ENCODE assay signal across 16 mouse cellular contexts in the genomic region with DNA sequence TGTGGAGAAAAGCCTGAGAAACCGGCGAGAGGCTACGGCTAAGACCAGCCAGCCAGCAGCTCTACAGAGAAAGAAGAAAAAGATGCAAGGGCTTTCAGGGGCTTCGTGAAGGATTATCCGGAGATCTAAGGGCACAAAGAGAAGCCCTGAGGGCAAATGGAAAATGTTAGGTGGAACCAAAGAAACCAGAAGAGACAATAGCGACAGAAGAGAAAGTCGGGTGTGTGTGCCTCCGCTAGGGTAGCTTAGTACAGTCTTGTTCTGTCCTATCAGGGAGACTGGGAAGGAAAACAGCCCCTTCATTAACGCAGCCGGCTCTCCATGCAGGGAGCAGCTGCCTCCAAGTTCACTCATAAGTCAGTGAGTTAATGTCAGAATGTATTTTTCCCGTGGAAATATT.
DNase-seq lines count a peak whose midpoint lies in the region; ATAC-seq and TF ChIP-seq lines count a peak whose summit lies in the region.
"Had no signal": no experiment of that assay in that cellular context is flagged by ENCODE, and none has a peak within 500 bp of the region (broad histone marks: within the 10 kb centered on the region; RNA-seq: fewer than 3 reads in every experiment).

No protein-coding gene starts in this region.

- peaks cover 3% of the 10 kb centered on the region; the same call in 1 of the 2 replicates for H3K4me1 ChIP-seq in intestine, embryonic 14.5 days (replicated peaks; ENCODE audit: control insufficient read depth, insufficient read depth, low read length)
- H3K4me1 ChIP-seq in intestine, postnatal 0 days (replicated peaks; ENCODE audit: control insufficient read depth, insufficient read depth, low read length): no peaks in the 10 kb centered on the region
- peaks cover 20% of the 10 kb centered on the region for H3K4me1 ChIP-seq in embryonic facial prominence, embryonic 14.5 days (ENCODE audit: control insufficient read depth, insufficient read depth, low read length)
- peaks cover 55% of the 10 kb centered on the region for H3K4me1 ChIP-seq in limb, embryonic 10.5 days
- peaks cover 10% of the 10 kb centered on the region; the same call in 1 of the 2 replicates for H3K4me1 ChIP-seq in stomach, embryonic 16.5 days (ENCODE audit: control insufficient read depth, insufficient read depth, low read length)

- 0 out of 2 replicates have a peak overlapping the region, but pooled peaks have one; percentile 14 for H3K4me2 ChIP-seq in intestine, embryonic 14.5 days (ENCODE audit: low read length)
- H3K4me2 ChIP-seq in intestine, postnatal 0 days (replicated peaks; ENCODE audit: low read depth): no peak overlapping the region
- H3K4me2 ChIP-seq in embryonic facial prominence, embryonic 14.5 days (ENCODE audit: low read depth, low read length): peak overlapping the region; percentile 23
- peak overlapping the region; percentile 39 for H3K4me2 ChIP-seq in stomach, embryonic 16.5 days (ENCODE audit: low read depth, low read length)
- H3K4me2 ChIP-seq: limb, embryonic 12.5 days had no signal

- DNase-seq in intestine, embryonic 14.5 days (ENCODE audit: low spot score): no peak
- DNase-seq in embryonic facial prominence, embryonic 14.5 days (ENCODE audit: low spot score): peak; percentile 68
- no peak for DNase-seq in limb, embryonic 10.5 days (ENCODE audit: low spot score)
- DNase-seq in yolk sac, embryonic 10.5 days (ENCODE audit: low spot score): no peak
- DNase-seq in adipocyte (ENCODE audit: low spot score): no peak
- no peak for DNase-seq in ovary, postnatal 10 days (ENCODE audit: low spot score)
- DNase-seq: adrenal gland, postnatal 14 days; cerebellum, adult 11 months; embryo, embryonic 11 days; kidney, postnatal 14 days; lung, adult 18-20 months; right cerebral cortex, adult 18-20 months had no signal

- no peak for TF ChIP-seq CTCF in intestine, postnatal 0 days (IDR thresholded peaks at IDR 0.05; ENCODE audit: low read depth)

- no peaks in the 10 kb centered on the region for H3K27me3 ChIP-seq in intestine, embryonic 14.5 days (replicated peaks; ENCODE audit: control insufficient read depth, insufficient read depth, low read length)
- no peaks in the 10 kb centered on the region for H3K27me3 ChIP-seq in intestine, postnatal 0 days (replicated peaks; ENCODE audit: control insufficient read depth, insufficient read depth, low read length)
- no peaks in the 10 kb centered on the region for H3K27me3 ChIP-seq in embryonic facial prominence, embryonic 14.5 days (replicated peaks; ENCODE audit: control insufficient read depth, insufficient read depth, low read length)
- H3K27me3 ChIP-seq in limb, embryonic 10.5 days (ENCODE audit: low read depth, poor library complexity, severe bottlenecking): no peaks in the 10 kb centered on the region
- H3K27me3 ChIP-seq in stomach, embryonic 16.5 days (ENCODE audit: control insufficient read depth, insufficient read depth, low read length): no peaks in the 10 kb centered on the region
- H3K27me3 ChIP-seq: limb, embryonic 12.5 days had no signal

- no peak overlapping the region for H3K4me3 ChIP-seq in intestine, embryonic 14.5 days (ENCODE audit: low read depth, low read length)
- H3K4me3 ChIP-seq in intestine, postnatal 0 days (ENCODE audit: low read depth, low read length): no peak overlapping the region
- H3K4me3 ChIP-seq in embryonic facial prominence, embryonic 14.5 days (ENCODE audit: low read depth, low read length): no peak overlapping the region
- H3K4me3 ChIP-seq in limb, embryonic 10.5 days: no peak overlapping the region
- peak overlapping the region; percentile 20 for H3K4me3 ChIP-seq in stomach, embryonic 16.5 days (replicated peaks; ENCODE audit: low read length)
- H3K4me3 ChIP-seq: limb, embryonic 12.5 days had no signal

- no peak overlapping the region for H3K9ac ChIP-seq in intestine, embryonic 14.5 days (ENCODE audit: low read length)
- no peak overlapping the region for H3K9ac ChIP-seq in intestine, postnatal 0 days (ENCODE audit: low read depth, low read length)
- no peak overlapping the region for H3K9ac ChIP-seq in embryonic facial prominence, embryonic 14.5 days (ENCODE audit: low read depth, low read length)
- 0 out of 2 replicates have a peak overlapping the region, but pooled peaks have one; percentile 3 for H3K9ac ChIP-seq in stomach, embryonic 16.5 days (ENCODE audit: low read length)
- H3K9ac ChIP-seq: limb, embryonic 12.5 days had no signal

- no peaks in the 10 kb centered on the region for H3K36me3 ChIP-seq in intestine, embryonic 14.5 days (ENCODE audit: control insufficient read depth, insufficient read depth, low read length)
- no peaks in the 10 kb centered on the region for H3K36me3 ChIP-seq in intestine, postnatal 0 days (ENCODE audit: control insufficient read depth, insufficient read depth)
- H3K36me3 ChIP-seq in embryonic facial prominence, embryonic 14.5 days (ENCODE audit: control insufficient read depth, insufficient read depth, low read length): no peaks in the 10 kb centered on the region
- H3K36me3 ChIP-seq in limb, embryonic 10.5 days: no peaks in the 10 kb centered on the region
- no peaks in the 10 kb centered on the region for H3K36me3 ChIP-seq in stomach, embryonic 16.5 days (ENCODE audit: control insufficient read depth, insufficient read depth, low read length)
- H3K36me3 ChIP-seq: limb, embryonic 12.5 days had no signal

- H3K9me3 ChIP-seq in intestine, embryonic 14.5 days (ENCODE audit: control insufficient read depth, low read length): no peaks in the 10 kb centered on the region
- no peaks in the 10 kb centered on the region for H3K9me3 ChIP-seq in intestine, postnatal 0 days (ENCODE audit: control insufficient read depth)
- no peaks in the 10 kb centered on the region for H3K9me3 ChIP-seq in embryonic facial prominence, embryonic 14.5 days (ENCODE audit: control insufficient read depth, low read length)
- H3K9me3 ChIP-seq in limb, embryonic 10.5 days (replicated peaks): no peaks in the 10 kb centered on the region
- no peaks in the 10 kb centered on the region for H3K9me3 ChIP-seq in stomach, embryonic 16.5 days (replicated peaks; ENCODE audit: control insufficient read depth, low read length)
- H3K9me3 ChIP-seq: limb, embryonic 12.5 days had no signal

- no peak overlapping the region for H3K27ac ChIP-seq in intestine, embryonic 14.5 days (ENCODE audit: low read depth)
- H3K27ac ChIP-seq in intestine, postnatal 0 days (ENCODE audit: low read depth, low read length): no peak overlapping the region
- no peak overlapping the region for H3K27ac ChIP-seq in embryonic facial prominence, embryonic 14.5 days (replicated peaks; ENCODE audit: low read depth, low read length)
- 0 out of 2 replicates have a peak overlapping the region, but pooled peaks have one; percentile 14 for H3K27ac ChIP-seq in limb, embryonic 10.5 days
- H3K27ac ChIP-seq in stomach, embryonic 16.5 days (ENCODE audit: low read length): peak overlapping the region; percentile 44

- 45% methylated on average over 11 of the region's 11 CpGs for WGBS in intestine, embryonic 14.5 days
- WGBS in intestine, postnatal 0 days: 73% methylated on average over 11 of the region's 11 CpGs
- 30% methylated on average over 11 of the region's 11 CpGs for WGBS in embryonic facial prominence, embryonic 14.5 days
- 72% methylated on average over 11 of the region's 11 CpGs for WGBS in limb, embryonic 10.5 days
- WGBS in stomach, embryonic 16.5 days: 42% methylated on average over 11 of the region's 11 CpGs

- ATAC-seq in intestine, embryonic 14.5 days (replicated peaks; ENCODE audit: low FRiP score, low TSS enrichment, low read depth): no peak
- ATAC-seq in intestine, postnatal 0 days: no peak
- no peak for ATAC-seq in embryonic facial prominence, embryonic 14.5 days (ENCODE audit: low read depth)
- no peak for ATAC-seq in stomach, embryonic 16.5 days (ENCODE audit: insufficient read depth, low FRiP score)
- ATAC-seq: inflammation-experienced regulatory T-cells, adult 6 months had no signal

Comparison
In these comparisons a context has a peak if more than half of its experiments do, and no peak if none do; other contexts are left out.
1. H3K27ac ChIP-seq: peak in limb, embryonic 10.5 days (single experiment) and stomach, embryonic 16.5 days (single experiment); none in intestine, embryonic 14.5 days (single experiment), intestine, postnatal 0 days (single experiment) and embryonic facial prominence, embryonic 14.5 days (single experiment).